Mouse (Mus musculus): ENCODE measurements around the gene Bicral.

GRCm38 (mm10) chr17:46786952-46787351 is 71.3 kb downstream of the Bicral start:
- TF ChIP-seq POLR2A (IDR thresholded peaks at IDR 0.05; ENCODE audit: low read depth, low read length) (no peak), CTCF (conservative IDR thresholded peaks at IDR 0.05; ENCODE audit: insufficient read depth, insufficient read length, low read depth, low read length) (no peak)
